Mouse (Mus musculus) embryonic fibroblast, embryonic 13.5 days (primary cell): ENCODE results near the gene Aldoc.

ENCODE experiments used
- CTCF ChIP-seq: IDR thresholded peaks from 2 replicates; pipeline ENCODE4 v1.5.1; 2011; ENCODE audit warnings: mild to moderate bottlenecking, control low read depth, low read length, moderate library complexity, borderline replicate concordance; ENCODE audit not compliant: insufficient read depth
- POLR2A ChIP-seq: IDR thresholded peaks from 2 replicates; pipeline ENCODE4 v1.6.1; 2011; ENCODE audit warnings: low read depth, mild to moderate bottlenecking, control low read depth, low read length, moderate library complexity

DNA sequence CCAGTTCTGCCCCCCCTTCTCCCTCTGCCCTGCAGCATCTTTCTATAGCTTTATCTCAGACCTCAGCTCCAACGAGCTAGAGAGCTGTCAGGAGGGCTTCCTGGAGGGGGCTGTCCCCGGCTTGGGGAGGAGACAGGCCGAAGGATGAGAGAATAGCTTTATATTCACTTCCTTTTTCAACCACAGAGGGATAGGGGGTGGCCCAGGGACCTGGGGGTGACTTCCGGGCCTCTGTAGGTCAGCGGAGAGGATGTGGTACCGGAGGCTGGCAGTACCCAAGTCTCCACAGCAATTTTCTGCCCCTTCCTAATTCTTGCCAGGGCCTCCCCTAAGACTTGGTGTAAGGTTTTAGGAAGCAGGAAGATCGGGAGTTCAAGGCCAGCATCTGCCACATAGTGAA, 23.0 kb downstream of the Aldoc start:
- no peak for TF ChIP-seq POLR2A
- no peak for TF ChIP-seq CTCF
